Mouse (Mus musculus) bone marrow, adult 2 months (tissue): ENCODE measurements around the gene Tmem246.

ENCODE experiments used
- CTCF ChIP-seq: fragments of 200-500 bp; IDR thresholded peaks from 2 replicates; pipeline ENCODE4 v1.5.1; 2011; ENCODE audit warnings: low read length, control low read depth; ENCODE audit not compliant: control insufficient read depth, insufficient read depth
- POLR2A ChIP-seq: fragments of 200-500 bp; IDR thresholded peaks from 2 replicates; pipeline ENCODE4 v1.6.1; 2011; ENCODE audit warnings: low read depth, mild to moderate bottlenecking, control low read depth, low read length, borderline replicate concordance; ENCODE audit not compliant: control insufficient read depth

DNA sequence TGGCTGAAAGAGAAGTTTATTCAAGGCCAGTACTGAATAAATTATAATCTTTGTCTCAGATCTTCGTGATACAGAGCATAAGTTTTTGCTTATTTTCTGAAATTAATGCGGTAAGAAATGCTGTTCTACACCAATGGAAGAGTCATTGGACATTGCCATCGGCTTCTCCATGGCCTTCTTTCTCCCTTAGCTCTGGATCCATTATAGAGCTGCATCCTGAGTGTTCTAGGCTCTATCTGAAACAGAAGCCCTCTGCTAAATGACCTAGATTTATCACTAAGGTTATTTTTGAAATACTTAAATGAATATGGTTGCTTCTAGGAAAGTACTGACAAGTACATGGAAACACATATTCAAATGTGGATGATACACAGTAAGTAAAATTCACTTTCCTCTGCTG lies 62.6 kb downstream of the Tmem246 start:
- TF ChIP-seq CTCF (no peak), POLR2A (no peak)
